Mouse (Mus musculus): Measurements from ENCODE around the gene Lpp. TPM values are rescaled to one million over a fixed set of nuclear protein-coding genes. Genes with fewer than 3 reads are reported as not detected.

Gene Lpp
- total RNA-seq, 2 experiments from 2014 or later: 5.9 to 6.0 TPM

DNA sequence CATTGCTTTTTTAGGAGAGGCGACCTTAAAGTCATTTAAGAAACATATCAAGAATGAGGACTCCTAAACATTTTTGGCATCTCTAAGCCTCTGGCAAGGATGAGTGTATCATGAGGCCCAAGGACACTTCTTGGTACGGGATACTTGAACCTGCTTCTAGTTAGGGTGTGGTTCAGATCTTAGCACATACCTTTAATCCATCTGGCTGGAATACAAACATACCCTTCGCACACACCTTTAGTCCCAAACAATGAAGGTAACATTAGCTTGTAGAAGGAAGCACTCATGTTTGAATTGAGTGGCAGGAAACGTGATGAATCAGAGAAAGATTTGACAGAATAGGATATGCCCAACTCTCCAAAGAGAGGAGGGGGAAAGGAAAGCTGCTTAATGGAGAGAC, 522.2 kb downstream of the Lpp start:
- intact Hi-C loops (cut with DNase I): no loop called here
- no peak for DNase-seq (ENCODE audit: low spot score in 2 of 2)

DNA sequence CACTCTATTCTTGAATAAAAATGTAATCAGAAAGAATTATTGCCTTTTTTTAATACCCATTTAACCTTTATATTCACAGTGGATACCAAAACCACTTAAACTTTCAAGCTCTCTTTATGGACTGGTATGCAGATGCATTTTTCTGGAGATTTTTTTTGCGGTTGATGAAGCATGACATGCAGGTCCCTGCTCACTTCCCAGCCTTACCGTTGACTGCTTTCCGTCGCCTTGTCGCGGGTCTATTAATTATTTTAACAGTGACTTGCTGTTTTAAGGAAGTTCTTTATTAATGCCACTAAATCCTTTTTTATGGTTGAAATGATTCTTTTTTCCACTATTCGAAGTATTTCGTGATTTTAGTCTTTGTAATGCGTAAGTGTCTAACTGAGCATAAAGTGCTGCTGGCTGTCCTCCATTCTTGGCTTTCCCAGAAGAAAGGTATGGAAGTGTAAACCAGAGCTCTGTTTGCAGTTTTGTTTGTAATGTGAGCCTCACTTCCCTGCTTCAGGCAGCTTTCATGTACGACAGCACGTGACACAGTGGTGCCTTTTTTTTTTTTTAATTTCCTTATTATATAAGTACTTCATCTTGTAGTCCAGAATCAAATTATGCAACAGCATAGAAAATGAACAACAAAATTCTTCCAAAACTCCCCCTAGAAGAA, 526.2 kb downstream of the Lpp start:
- intact Hi-C loops (cut with DNase I): no loop called here
- no peak for DNase-seq (ENCODE audit: low spot score in 2 of 2)

- intact Hi-C loops (cut with DNase I): no loop called here
- DNase-seq (ENCODE audit: low spot score in 2 of 2): no peak
Measured at GRCm38 (mm10) chr16:24930070-24930469, 536.8 kb downstream of the Lpp start.

DNA sequence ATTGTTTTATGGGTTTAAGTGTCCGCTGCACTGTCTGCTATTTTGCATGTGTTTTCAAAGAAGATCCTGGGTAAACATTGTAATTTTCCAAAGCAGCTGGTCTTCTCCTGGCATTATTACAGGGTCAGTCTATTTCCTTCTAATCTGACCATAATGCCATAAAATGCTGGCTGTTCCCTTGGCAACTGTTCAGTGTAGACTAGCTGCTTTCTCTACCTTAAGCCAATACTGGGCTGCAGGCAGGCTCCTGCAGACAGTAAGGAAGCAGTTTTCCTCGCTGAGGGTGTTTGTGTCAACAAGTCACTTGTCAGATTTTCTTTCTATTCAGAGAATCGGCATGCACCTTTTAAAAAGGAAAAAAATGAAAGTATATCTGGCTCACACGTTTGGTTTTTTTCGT, 537.3 kb downstream of the Lpp start:
- intact Hi-C loops (cut with DNase I): no loop called here
- DNase-seq (ENCODE audit: low spot score in 2 of 2): no peak

GRCm38 (mm10) chr16:24932816-24933215, 539.5 kb downstream of the Lpp start:
- intact Hi-C loops (cut with DNase I): no loop called here
- DNase-seq (ENCODE audit: low spot score in 2 of 2): no peak

GRCm38 (mm10) chr16:24933691-24934090, 540.4 kb downstream of the Lpp start:
- intact Hi-C loops (cut with DNase I): no loop called here
- no peak for DNase-seq (ENCODE audit: low spot score in 2 of 2)

DNA sequence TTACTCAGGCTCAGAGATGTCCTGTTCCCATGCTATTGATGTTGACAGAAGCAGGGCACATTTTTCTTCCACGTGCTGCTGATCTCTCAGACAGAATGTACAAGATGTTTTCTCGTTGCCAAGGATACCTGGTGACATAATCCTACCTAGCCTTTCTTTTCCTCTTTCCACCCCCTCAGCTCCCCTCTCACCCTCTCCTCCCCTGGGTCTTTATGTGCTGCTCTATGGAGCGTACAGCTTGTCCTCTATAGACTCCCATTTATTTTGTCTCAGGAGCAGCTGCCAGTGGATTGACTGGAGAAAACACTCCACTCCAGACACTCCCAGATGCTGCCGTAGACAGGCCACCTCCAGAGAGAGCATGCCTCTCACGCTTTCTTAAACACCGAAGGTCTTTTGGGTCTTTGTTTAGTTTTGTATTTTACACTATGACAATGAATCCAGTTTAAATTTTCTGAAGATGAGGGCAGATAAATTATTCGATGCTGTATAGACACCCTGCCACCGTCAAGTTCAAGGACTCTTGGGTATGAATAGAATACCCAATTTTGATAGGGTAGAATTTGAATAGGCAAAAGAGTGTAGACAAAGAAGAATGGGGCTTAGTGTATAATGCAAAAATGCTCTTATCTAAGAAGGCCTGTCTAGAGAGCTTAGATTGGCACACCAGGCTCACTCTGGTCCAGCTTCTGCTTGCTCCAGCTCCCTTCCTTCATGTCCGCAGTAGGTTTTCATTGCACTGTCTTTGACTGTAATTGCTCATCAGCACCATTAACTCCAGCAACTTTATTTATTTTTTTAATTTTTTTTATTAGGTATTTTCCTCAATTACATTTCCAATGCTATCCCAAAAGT, 548.2 kb downstream of the Lpp start:
- intact Hi-C loops (cut with DNase I): no loop called here
- peak in 1 of 2 experiments; percentile 30 for DNase-seq (ENCODE audit: low spot score in 2 of 2)

DNA sequence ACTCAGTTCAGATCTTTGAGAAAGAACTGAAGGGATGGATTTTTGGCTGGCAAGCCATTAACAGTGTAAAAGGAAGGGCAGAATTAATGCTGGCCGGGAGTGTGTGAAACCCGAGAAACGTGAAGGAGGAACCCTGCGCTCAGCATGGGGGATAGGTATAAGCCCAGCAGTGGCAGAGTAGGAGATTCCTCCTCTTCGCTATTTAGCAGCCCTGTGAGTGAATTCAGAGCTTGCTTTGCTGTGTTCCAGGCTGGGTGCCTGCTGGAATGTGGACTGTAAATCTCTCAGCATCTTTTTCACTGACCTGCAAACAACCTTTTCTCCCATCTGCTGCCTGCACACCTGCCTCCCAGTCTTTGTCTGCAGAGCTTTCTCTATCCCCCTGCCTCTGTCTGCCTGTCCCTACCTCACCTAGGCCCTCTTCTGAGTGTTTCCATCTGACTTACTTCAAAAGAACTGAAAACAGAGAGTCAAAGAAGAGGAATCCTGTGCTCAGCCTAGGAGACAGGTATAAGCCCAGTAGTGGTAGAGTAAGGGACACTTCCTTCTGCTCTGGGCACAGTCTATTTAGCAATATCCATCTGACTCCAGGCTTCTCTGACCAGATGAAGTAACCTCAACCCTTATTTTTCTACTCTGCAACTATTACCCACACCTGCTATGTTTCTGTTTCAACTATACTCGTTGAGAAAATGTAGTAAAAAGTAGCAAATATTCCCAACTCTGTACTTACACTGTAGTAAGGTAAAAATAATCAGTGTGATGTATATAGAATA, 550.4 kb downstream of the Lpp start:
- intact Hi-C loops (cut with DNase I): no loop called here
- no peak for DNase-seq (ENCODE audit: low spot score in 2 of 2)

DNA sequence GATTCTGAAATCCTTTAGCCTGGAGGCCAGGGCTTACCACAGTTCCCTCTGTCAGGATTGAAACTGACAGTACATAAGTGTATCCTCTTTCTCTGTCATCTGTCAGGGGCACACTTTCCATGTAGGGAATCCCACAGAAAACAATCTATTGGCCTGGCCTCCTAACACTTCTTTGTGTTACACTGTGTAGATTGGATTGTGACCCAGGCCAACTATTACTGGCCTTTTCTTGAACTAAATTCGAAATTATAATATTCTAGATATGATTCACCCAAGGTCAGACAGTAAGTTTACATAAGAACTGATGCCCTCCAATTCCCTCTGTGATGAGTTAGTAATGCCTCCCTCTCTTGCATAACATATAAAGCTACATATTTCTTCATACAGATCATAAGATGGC, 553.0 kb downstream of the Lpp start:
- intact Hi-C loops (cut with DNase I): no loop called here

GRCm38 (mm10) chr16:24947485-24947884, 554.2 kb downstream of the Lpp start:
- intact Hi-C loops (cut with DNase I): no loop called here
- no peak for DNase-seq (ENCODE audit: low spot score in 2 of 2)

More for the DNA sequence above, 553.0 kb downstream of the Lpp start:
- DNase-seq (ENCODE audit: low spot score in 2 of 2): no peak

- intact Hi-C loops (cut with DNase I): no loop called here
- no peak for DNase-seq (ENCODE audit: low spot score in 2 of 2)
Measured at GRCm38 (mm10) chr16:24948091-24948690, 554.9 kb downstream of the Lpp start.

GRCm38 (mm10) chr16:24949265-24949664, 556.0 kb downstream of the Lpp start:
- DNase-seq (ENCODE audit: low spot score in 2 of 2): no peak
- intact Hi-C loops (cut with DNase I): no loop called here

- DNase-seq (ENCODE audit: low spot score in 2 of 2): no peak
- intact Hi-C loops (cut with DNase I): no loop called here
Measured at GRCm38 (mm10) chr16:24950112-24950743, 556.9 kb downstream of the Lpp start.

DNA sequence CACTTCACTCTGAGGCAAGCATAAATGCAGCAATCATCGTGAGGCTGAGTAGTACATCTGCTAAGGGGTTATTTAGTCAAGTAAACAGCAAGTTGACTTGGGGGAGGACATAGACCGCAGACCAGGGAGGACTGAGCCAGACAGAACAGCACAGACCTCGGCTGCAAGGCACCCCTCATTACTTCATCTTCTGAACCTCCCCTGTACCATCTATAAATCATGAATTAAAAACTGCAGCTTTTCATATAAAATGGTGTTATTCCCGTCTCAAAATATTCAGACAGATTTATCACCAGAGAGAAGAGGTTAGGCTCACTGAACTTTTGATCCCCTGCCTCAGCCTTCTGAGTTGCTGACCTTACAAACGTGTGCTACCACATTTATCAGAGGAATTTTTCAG, 558.6 kb downstream of the Lpp start:
- no peak for DNase-seq (ENCODE audit: low spot score in 2 of 2)
- intact Hi-C loops (cut with DNase I): no loop called here

GRCm38 (mm10) chr16:24955054-24955453, 561.7 kb downstream of the Lpp start:
- DNase-seq (ENCODE audit: low spot score in 2 of 2): peak in 1 of 2 experiments; percentile 47
- intact Hi-C loops (cut with DNase I): no loop called here

- intact Hi-C loops (cut with DNase I): no loop called here
- DNase-seq (ENCODE audit: low spot score in 2 of 2): no peak
Measured at GRCm38 (mm10) chr16:24958661-24959060, 565.4 kb downstream of the Lpp start.

DNA sequence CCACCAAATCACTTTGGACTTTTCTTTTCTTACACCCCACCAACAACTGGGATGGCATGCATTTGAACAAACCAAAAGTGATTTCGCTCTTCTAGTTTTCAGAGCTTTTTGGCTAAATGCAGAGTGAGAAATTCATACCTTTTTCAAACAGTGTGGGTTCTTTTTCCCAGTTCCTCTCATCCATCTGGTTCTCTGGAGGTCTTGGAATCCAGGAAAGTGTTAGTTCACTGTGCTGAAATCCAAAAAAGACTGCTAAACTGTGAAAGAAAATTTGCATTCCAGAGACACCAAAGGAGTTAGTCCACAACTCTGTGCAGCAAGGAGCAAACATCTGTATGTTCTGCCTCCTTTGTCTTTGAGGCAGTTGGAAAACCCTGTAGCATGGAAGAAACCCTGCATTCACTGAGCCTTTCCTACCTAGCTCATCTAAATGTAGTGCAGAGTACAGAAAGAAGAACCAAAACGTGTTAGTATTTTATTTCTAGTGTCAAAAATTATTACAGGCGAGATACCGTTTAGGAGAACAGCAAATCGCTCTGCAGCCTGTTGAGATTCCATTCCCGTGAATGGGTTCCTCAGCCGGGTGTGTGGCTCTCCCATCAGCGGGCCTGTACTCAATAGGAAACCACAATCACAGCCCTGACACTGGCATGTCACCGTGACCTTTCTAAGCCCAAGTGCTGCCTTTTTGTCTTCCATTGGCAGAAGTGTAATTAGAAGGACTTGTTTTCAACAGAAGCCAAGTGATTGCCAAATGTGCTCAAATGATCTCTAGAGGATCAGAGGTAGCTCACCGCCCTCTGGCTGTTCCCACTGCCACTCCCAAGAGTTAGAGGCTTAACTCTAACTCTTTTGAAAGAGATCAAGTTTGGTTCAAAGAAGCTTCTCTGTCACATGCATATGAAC, 567.8 kb downstream of the Lpp start:
- intact Hi-C loops (cut with DNase I): loop anchor here (2.0 to 5.0 kb wide), 4 partner anchors 30 to 351 kb away; no protein-coding TSS in a partner anchor
- DNase-seq (ENCODE audit: low spot score in 2 of 2): peak; percentile 18 to 87

GRCm38 (mm10) chr16:24964311-24964710, 571.0 kb downstream of the Lpp start:
- no peak for DNase-seq (ENCODE audit: low spot score in 2 of 2)
- intact Hi-C loops (cut with DNase I): loop anchor here (5.0 kb wide), 1 partner anchor 348 kb away; no protein-coding TSS in a partner anchor
